Mouse (Mus musculus) hindbrain, embryonic 13.5 days (tissue): Measurements from ENCODE around the gene Tnpo1. TPM values are rescaled to one million over a fixed set of nuclear protein-coding genes. Genes with fewer than 3 reads are reported as not detected.

Source experiments
- ATAC-seq: fragments of 200-750 bp; cut with Nextera tagmentation; 2 replicates; pipeline ENCODE4 v1.8.0; 2017; ENCODE audit warnings: moderate TSS enrichment; ENCODE audit not compliant: low FRiP score
- H3K27ac ChIP-seq: fragments of 300-500 bp; sonication (generic); 2 replicates; pipeline ENCODE4 v1.5.1; 2015; ENCODE audit warnings: inconsistent platforms, mild to moderate bottlenecking, moderate library complexity
- H3K27me3 ChIP-seq: fragments of 300-500 bp; sonication (generic); 2 replicates; pipeline ENCODE4 v1.6.1; 2015; ENCODE audit warnings: mild to moderate bottlenecking, inconsistent platforms
- H3K36me3 ChIP-seq: fragments of 300-500 bp; sonication (generic); 2 replicates; pipeline ENCODE4 v1.6.1; 2015; ENCODE audit warnings: mild to moderate bottlenecking, inconsistent platforms
- H3K4me1 ChIP-seq: fragments of 300-500 bp; sonication (generic); replicated peaks from 2 replicates; pipeline ENCODE4 v1.6.1; 2015; ENCODE audit warnings: inconsistent platforms
- H3K4me2 ChIP-seq: fragments of 300-500 bp; sonication (generic); 2 replicates; pipeline ENCODE4 v1.6.1; 2015; ENCODE audit warnings: inconsistent platforms, mild to moderate bottlenecking, moderate library complexity
- H3K4me3 ChIP-seq: fragments of 300-500 bp; sonication (generic); 2 replicates; pipeline ENCODE4 v1.5.1; 2015; ENCODE audit warnings: mild to moderate bottlenecking, inconsistent platforms
- H3K9ac ChIP-seq: fragments of 300-500 bp; sonication (generic); 2 replicates; pipeline ENCODE4 v1.6.1; 2015; ENCODE audit warnings: mild to moderate bottlenecking, inconsistent platforms
- H3K9me3 ChIP-seq: fragments of 300-500 bp; sonication (generic); 2 replicates; pipeline ENCODE4 v1.6.1; 2016; ENCODE audit warnings: inconsistent platforms
- WGBS: fragments of 180-500 bp; shearing (Covaris S2); methylation state at CpG from one replicate; pipeline ENCODE4 v1.1.7; 2015; 5-methylcytosine and 5-hydroxymethylcytosine counted together
- polyA plus RNA-seq: library from polyadenylated mRNA; unstranded; fragments of >200 nt; fragmentation: Nextera tagmentation; extraction: Ambion mirVana; gene quantifications from 2 replicates; pipeline ENCODE4 v1.2.1, GENCODE M21; 2015

The Tnpo1 gene
- polyA plus RNA-seq, 1 experiment from 2014 or later = 59.5 TPM

GRCm38 (mm10) chr13:98899550-98899949 is 26.6 kb downstream of the Tnpo1 start:
- 93% methylated on average over 3 of the region's 3 CpGs for WGBS
- ATAC-seq = no peak

GRCm38 (mm10) chr13:98897577-98897976 is 28.6 kb downstream of the Tnpo1 start:
- no peak overlapping the region for H3K9ac ChIP-seq
- H3K4me3 ChIP-seq = no peak overlapping the region
- peaks cover 3% of the 10 kb centered on the region; the same call in 1 of the 2 replicates for H3K36me3 ChIP-seq
- H3K27me3 ChIP-seq = no peaks in the 10 kb centered on the region
- no peaks in the 10 kb centered on the region for H3K9me3 ChIP-seq
- no peak overlapping the region for H3K27ac ChIP-seq
- WGBS = 78% methylated on average over 5 of the region's 5 CpGs
- H3K4me2 ChIP-seq = no peak overlapping the region
- ATAC-seq = no peak
- peaks cover 36% of the 10 kb centered on the region for H3K4me1 ChIP-seq

More at GRCm38 (mm10) chr13:98899550-98899949, 26.6 kb downstream of the Tnpo1 start:
- Histone ChIP-seq H3K27ac (no peak overlapping the region), H3K4me2 (no peak overlapping the region), H3K36me3 (peaks cover 17% of the 10 kb centered on the region), H3K4me3 (no peak overlapping the region), H3K9me3 (no peaks in the 10 kb centered on the region), H3K4me1 (peaks cover 27% of the 10 kb centered on the region), H3K9ac (no peak overlapping the region), H3K27me3 (no peaks in the 10 kb centered on the region)

- Histone ChIP-seq H3K4me2 (no peak overlapping the region), H3K4me1 (peaks cover 42% of the 10 kb centered on the region), H3K9me3 (no peaks in the 10 kb centered on the region), H3K27me3 (no peaks in the 10 kb centered on the region), H3K36me3 (no peaks in the 10 kb centered on the region), H3K9ac (no peak overlapping the region), H3K27ac (no peak overlapping the region), H3K4me3 (no peak overlapping the region)
- no peak for ATAC-seq
- 84% methylated on average over 7 of the region's 7 CpGs for WGBS
Measured at GRCm38 (mm10) chr13:98896434-98897126, 29.6 kb downstream of the Tnpo1 start.

- 90% methylated on average over 4 of the region's 4 CpGs for WGBS
- no peak for ATAC-seq
- no peak overlapping the region for H3K27ac ChIP-seq
- peaks cover 47% of the 10 kb centered on the region for H3K4me1 ChIP-seq
- H3K36me3 ChIP-seq = no peaks in the 10 kb centered on the region
- H3K4me2 ChIP-seq = no peak overlapping the region
- no peaks in the 10 kb centered on the region for H3K27me3 ChIP-seq
- H3K9me3 ChIP-seq = no peaks in the 10 kb centered on the region
- H3K9ac ChIP-seq = no peak overlapping the region
- H3K4me3 ChIP-seq = no peak overlapping the region
Measured at GRCm38 (mm10) chr13:98896013-98896412, 30.2 kb downstream of the Tnpo1 start.

GRCm38 (mm10) chr13:98894900-98895299 is 31.3 kb downstream of the Tnpo1 start:
- no peak overlapping the region for H3K4me3 ChIP-seq
- H3K9ac ChIP-seq = no peak overlapping the region
- 62% methylated on average over 2 of the region's 2 CpGs for WGBS
- no peak for ATAC-seq
- no peaks in the 10 kb centered on the region for H3K9me3 ChIP-seq
- no peaks in the 10 kb centered on the region for H3K36me3 ChIP-seq
- no peak overlapping the region for H3K27ac ChIP-seq
- no peak overlapping the region for H3K4me2 ChIP-seq
- peaks cover 57% of the 10 kb centered on the region for H3K4me1 ChIP-seq
- H3K27me3 ChIP-seq = no peaks in the 10 kb centered on the region

GRCm38 (mm10) chr13:98891443-98891842 is 34.7 kb downstream of the Tnpo1 start:
- Histone ChIP-seq H3K4me3 (peak overlapping the region; percentile 78), H3K27ac (no peak overlapping the region), H3K36me3 (peaks cover 13% of the 10 kb centered on the region), H3K9ac (no peak overlapping the region), H3K27me3 (no peaks in the 10 kb centered on the region), H3K9me3 (no peaks in the 10 kb centered on the region), H3K4me1 (peaks cover 56% of the 10 kb centered on the region), H3K4me2 (peak overlapping the region; percentile 92)
- 23% methylated on average over 8 of the region's 8 CpGs for WGBS
- ATAC-seq = no peak

- WGBS = under 1% methylated on average over 32 of the region's 32 CpGs
Measured at GRCm38 (mm10) chr13:98890871-98891219, 35.3 kb downstream of the Tnpo1 start.

GRCm38 (mm10) chr13:98890137-98890870 is 35.9 kb downstream of the Tnpo1 start:
- Histone ChIP-seq H3K4me2 (peak overlapping the region; percentile 92), H3K4me1 (peaks cover 48% of the 10 kb centered on the region), H3K36me3 (peaks cover 22% of the 10 kb centered on the region), H3K27ac (peak overlapping the region; percentile 95), H3K4me3 (peak overlapping the region; percentile 78), H3K9me3 (no peaks in the 10 kb centered on the region), H3K9ac (peak overlapping the region; percentile 88), H3K27me3 (no peaks in the 10 kb centered on the region)
- peak; percentile 77 for ATAC-seq
- under 1% methylated on average over 56 of the region's 71 CpGs for WGBS

More at GRCm38 (mm10) chr13:98890871-98891219, 35.3 kb downstream of the Tnpo1 start:
- Histone ChIP-seq H3K9me3 (no peaks in the 10 kb centered on the region), H3K36me3 (peaks cover 17% of the 10 kb centered on the region), H3K9ac (peak overlapping the region; percentile 88), H3K27ac (peak overlapping the region; percentile 95), H3K4me1 (peaks cover 50% of the 10 kb centered on the region), H3K4me3 (peak overlapping the region; percentile 78), H3K27me3 (no peaks in the 10 kb centered on the region), H3K4me2 (peak overlapping the region; percentile 92)
- peak; percentile 83 for ATAC-seq

- Histone ChIP-seq H3K27me3 (no peaks in the 10 kb centered on the region), H3K36me3 (peaks cover 27% of the 10 kb centered on the region), H3K4me1 (peaks cover 42% of the 10 kb centered on the region), H3K9me3 (no peaks in the 10 kb centered on the region), H3K4me3 (no peak overlapping the region), H3K27ac (no peak overlapping the region), H3K9ac (no peak overlapping the region), H3K4me2 (0 out of 2 replicates have a peak overlapping the region, but pooled peaks have one; percentile 21)
- no peak for ATAC-seq
- WGBS = 17% methylated on average over 11 of the region's 12 CpGs
Measured at GRCm38 (mm10) chr13:98889211-98889610, 37.0 kb downstream of the Tnpo1 start.

- H3K4me3 ChIP-seq = no peak overlapping the region
- H3K9ac ChIP-seq = no peak overlapping the region
- peaks cover 2% of the 10 kb centered on the region for H3K4me1 ChIP-seq
- no peaks in the 10 kb centered on the region for H3K27me3 ChIP-seq
- peaks cover 57% of the 10 kb centered on the region for H3K36me3 ChIP-seq
- ATAC-seq = no peak
- no peaks in the 10 kb centered on the region for H3K9me3 ChIP-seq
- H3K4me2 ChIP-seq = no peak overlapping the region
- WGBS = 93% methylated on average over 5 of the region's 5 CpGs
- no peak overlapping the region for H3K27ac ChIP-seq
Measured at GRCm38 (mm10) chr13:98883774-98884173, 42.4 kb downstream of the Tnpo1 start.

GRCm38 (mm10) chr13:98881991-98882390 is 44.2 kb downstream of the Tnpo1 start:
- Histone ChIP-seq H3K4me2 (no peak overlapping the region), H3K27me3 (no peaks in the 10 kb centered on the region), H3K4me3 (no peak overlapping the region), H3K9me3 (no peaks in the 10 kb centered on the region), H3K27ac (no peak overlapping the region), H3K9ac (no peak overlapping the region), H3K4me1 (no peaks in the 10 kb centered on the region; the same call in 1 of the 2 replicates), H3K36me3 (peaks cover 63% of the 10 kb centered on the region)
- ATAC-seq = no peak
- 86% methylated on average over 1 of the region's 1 CpGs for WGBS

GRCm38 (mm10) chr13:98880336-98880735 is 45.8 kb downstream of the Tnpo1 start:
- ATAC-seq = no peak
- no peaks in the 10 kb centered on the region for H3K9me3 ChIP-seq

More at GRCm38 (mm10) chr13:98880336-98880735, 45.8 kb downstream of the Tnpo1 start:
- 0 out of 2 replicates have a peak overlapping the region, but pooled peaks have one; percentile 15 for H3K27ac ChIP-seq
- H3K4me3 ChIP-seq = no peak overlapping the region
- 77% methylated on average over 2 of the region's 2 CpGs for WGBS
- H3K27me3 ChIP-seq = no peaks in the 10 kb centered on the region
- H3K4me1 ChIP-seq = no peaks in the 10 kb centered on the region
- H3K36me3 ChIP-seq = peaks cover 50% of the 10 kb centered on the region
- H3K9ac ChIP-seq = no peak overlapping the region
- H3K4me2 ChIP-seq = no peak overlapping the region
